Mouse (Mus musculus) MEL (cell line): ENCODE measurements at regions not wholly inside any gene's neighbourhood (a gene's known extent, or its start where the extent isn't known, plus 50 kb on each side); places are given as distances from the start of the nearest gene placed in this dataset.

ENCODE experiments used
- DNase-seq: peaks from one replicate; pipeline ENCODE4 v3.0.0; 2011; ENCODE audit warnings: low read depth, low spot score
- H3K27ac ChIP-seq: 2 replicates; pipeline ENCODE4 v1.5.1; 2012; ENCODE audit warnings: low read depth, mild to moderate bottlenecking, control low read depth, low read length, moderate library complexity; ENCODE audit not compliant: control insufficient read depth
- H3K27me3 ChIP-seq, 2 experiments: fragments of 150-350 bp in 1 of 2; sonication (generic) in 1 of 2; 2 replicates each; pipeline ENCODE4 v1.6.1; 2012; ENCODE audit warnings: low read length in 2 of 2, mild to moderate bottlenecking in 2 of 2, improper control_type of control experiment in 1 of 2, moderate library complexity in 1 of 2; ENCODE audit not compliant: insufficient read depth in 2 of 2, control insufficient read depth in 1 of 2
- H3K36me3 ChIP-seq, 2 experiments: 2 replicates each; pipeline ENCODE4 v1.6.1; 2012 to 2014; ENCODE audit warnings: low read length in 2 of 2, improper control_type of control experiment in 1 of 2, inconsistent platforms in 1 of 2, mild to moderate bottlenecking in 1 of 2; ENCODE audit not compliant: insufficient read depth in 2 of 2, control insufficient read depth in 1 of 2
- H3K4me1 ChIP-seq, 2 experiments: fragments of 150-350 bp in 1 of 2; sonication (generic) in 1 of 2; 2 replicates each; pipeline ENCODE4 v1.6.1; 2012; ENCODE audit warnings: low read length in 2 of 2, improper control_type of control experiment in 1 of 2, mild to moderate bottlenecking in 1 of 2; ENCODE audit not compliant: insufficient read depth in 2 of 2, control insufficient read depth in 1 of 2
- H3K4me3 ChIP-seq, 2 experiments: fragments of 150-350 bp in 1 of 2; sonication (generic) in 1 of 2; 2 replicates each; pipeline ENCODE4 v1.5.1; 2012; ENCODE audit warnings: low read depth in 2 of 2, low read length in 2 of 2, mild to moderate bottlenecking in 2 of 2, moderate library complexity in 2 of 2, control low read depth in 1 of 2, improper control_type of control experiment in 1 of 2; ENCODE audit not compliant: control insufficient read depth in 1 of 2, insufficient read depth in 1 of 2
- H3K79me2 ChIP-seq: 2 replicates; pipeline ENCODE4 v1.6.1; 2012; ENCODE audit warnings: mild to moderate bottlenecking, low read length, moderate library complexity; ENCODE audit not compliant: control insufficient read depth, poor library complexity, insufficient read depth
- H3K9ac ChIP-seq: 2 replicates; pipeline ENCODE4 v1.6.1; 2012; ENCODE audit warnings: low read depth, mild to moderate bottlenecking, control low read depth, low read length, moderate library complexity; ENCODE audit not compliant: control insufficient read depth, poor library complexity, severe bottlenecking
- H3K9me3 ChIP-seq: fragments of 150-350 bp; sonication (generic); replicated peaks from 2 replicates; pipeline ENCODE4 v1.6.1; 2012; ENCODE audit warnings: mild to moderate bottlenecking, low read length, improper control_type of control experiment, moderate library complexity; ENCODE audit not compliant: insufficient read depth
- CHD1 ChIP-seq: IDR thresholded peaks from 2 replicates; pipeline ENCODE4 v1.6.1; 2012; ENCODE audit warnings: low read depth, mild to moderate bottlenecking, inconsistent platforms, low read length, improper control_type of control experiment
- CHD2 ChIP-seq: IDR thresholded peaks from 2 replicates; pipeline ENCODE4 v1.6.1; 2011; ENCODE audit warnings: low read length, improper control_type of control experiment
- CTCF ChIP-seq, 3 experiments: IDR thresholded peaks in 2 of 3; conservative IDR thresholded peaks in 1 of 3; 2 replicates each; pipeline ENCODE4 v1.5.1; 2011 to 2012; ENCODE audit warnings: low read length in 3 of 3, low read depth in 2 of 3, mild to moderate bottlenecking in 2 of 3, improper control_type of control experiment in 1 of 3, inconsistent platforms in 1 of 3, mixed read lengths in 1 of 3, moderate library complexity in 1 of 3; ENCODE audit not compliant: control insufficient read depth in 1 of 3, insufficient read depth in 1 of 3, poor library complexity in 1 of 3, severe bottlenecking in 1 of 3
- ELF1 ChIP-seq: IDR thresholded peaks from 2 replicates; pipeline ENCODE4 v1.6.1; 2014; ENCODE audit warnings: low read depth, mild to moderate bottlenecking, inconsistent platforms, low read length, improper control_type of control experiment, moderate library complexity
- EP300 ChIP-seq, 2 experiments: IDR thresholded peaks; 2 replicates each; pipeline ENCODE4 v1.6.1; 2011; ENCODE audit warnings: improper control_type of control experiment in 2 of 2, low read length in 2 of 2, low read depth in 1 of 2, mild to moderate bottlenecking in 1 of 2
- ETS1 ChIP-seq: IDR thresholded peaks from 2 replicates; pipeline ENCODE4 v1.6.1; 2012; ENCODE audit warnings: low read depth, mild to moderate bottlenecking, inconsistent platforms, low read length, improper control_type of control experiment, moderate library complexity
- HCFC1 ChIP-seq: IDR thresholded peaks from 2 replicates; pipeline ENCODE4 v1.6.1; 2012; ENCODE audit warnings: low read depth, mild to moderate bottlenecking, inconsistent platforms, low read length, improper control_type of control experiment, moderate library complexity
- KAT2A ChIP-seq: conservative IDR thresholded peaks from 2 replicates; pipeline ENCODE4 v1.6.1; 2012; ENCODE audit warnings: low read depth, low read length, improper control_type of control experiment, inconsistent platforms
- MAFK ChIP-seq: IDR thresholded peaks from 2 replicates; pipeline ENCODE4 v1.6.1; 2011; ENCODE audit warnings: low read depth, mild to moderate bottlenecking, low read length, improper control_type of control experiment, borderline replicate concordance
- MEF2A ChIP-seq: IDR thresholded peaks from 2 replicates; pipeline ENCODE4 v1.6.1; 2014; ENCODE audit warnings: low read depth, mild to moderate bottlenecking, inconsistent platforms, low read length, improper control_type of control experiment; ENCODE audit not compliant: poor library complexity, insufficient replicate concordance, severe bottlenecking; ENCODE audit errors: extremely low read depth
- MXI1 ChIP-seq: IDR thresholded peaks from 2 replicates; pipeline ENCODE4 v1.6.1; 2011; ENCODE audit warnings: mild to moderate bottlenecking, low read depth, low read length, improper control_type of control experiment
- POLR2AphosphoS2 ChIP-seq: IDR thresholded peaks from 2 replicates; pipeline ENCODE4 v1.6.1; 2011; ENCODE audit warnings: low read length, improper control_type of control experiment
- RCOR1 ChIP-seq: IDR thresholded peaks from 2 replicates; pipeline ENCODE4 v1.6.1; 2012; ENCODE audit warnings: low read depth, mild to moderate bottlenecking, inconsistent platforms, low read length, improper control_type of control experiment
- SIN3A ChIP-seq: IDR thresholded peaks from 2 replicates; pipeline ENCODE4 v1.6.1; 2012; ENCODE audit warnings: low read length, improper control_type of control experiment, inconsistent platforms
- SMC3 ChIP-seq: IDR thresholded peaks from 2 replicates; pipeline ENCODE4 v1.6.1; 2011; ENCODE audit warnings: low read depth, low read length, improper control_type of control experiment
- TBP ChIP-seq: IDR thresholded peaks from 2 replicates; pipeline ENCODE4 v1.8.0; 2011; ENCODE audit warnings: low read depth, low read length, improper control_type of control experiment
- USF1 ChIP-seq: IDR thresholded peaks from 2 replicates; pipeline ENCODE4 v1.6.1; 2014; ENCODE audit warnings: low read depth, mild to moderate bottlenecking, inconsistent platforms, low read length, improper control_type of control experiment, moderate library complexity
- ZKSCAN1 ChIP-seq: IDR thresholded peaks from 2 replicates; pipeline ENCODE4 v1.6.1; 2012; ENCODE audit warnings: low read depth, mild to moderate bottlenecking, inconsistent platforms, low read length, improper control_type of control experiment, moderate library complexity

DNA sequence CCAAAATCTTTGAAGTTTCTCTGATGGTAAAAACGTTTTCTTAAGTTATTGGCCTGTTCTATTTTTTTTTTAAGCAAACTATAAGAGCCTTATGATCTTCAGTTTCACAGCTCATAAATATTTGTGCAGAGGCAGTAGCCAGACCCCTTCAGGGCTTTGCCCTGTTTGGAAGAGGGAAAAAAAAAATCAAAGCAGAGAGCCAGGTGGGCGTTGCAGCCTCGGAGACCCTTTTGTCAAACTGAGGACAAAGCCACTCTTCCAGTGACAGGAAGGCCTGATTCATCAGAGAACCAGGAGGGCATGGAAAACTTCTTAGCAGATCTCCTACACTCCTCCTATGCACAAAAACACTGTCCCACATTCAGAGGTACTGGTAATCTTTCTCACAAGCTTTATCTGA is 99.4 kb upstream of the Castor2 start:
- no peaks in the 10 kb centered on the region for H3K27me3 ChIP-seq
- H3K9ac ChIP-seq: no peak overlapping the region
- no peaks in the 10 kb centered on the region for H3K79me2 ChIP-seq
- TF ChIP-seq USF1: no peak
- TF ChIP-seq MAFK: no peak
- TF ChIP-seq POLR2AphosphoS2: no peak
- TF ChIP-seq TBP: no peak
- no peak for TF ChIP-seq EP300 (IDR thresholded peaks at IDR 0.05; ENCODE audit: low read depth in 1 of 2, low read length in 2 of 2)
- TF ChIP-seq CHD2: no peak
- no peak for TF ChIP-seq HCFC1
- TF ChIP-seq CHD1: no peak
- TF ChIP-seq MEF2A: no peak
- TF ChIP-seq SIN3A: no peak
- TF ChIP-seq MXI1: no peak
- no peak for TF ChIP-seq SMC3
- no peak for TF ChIP-seq ELF1
- TF ChIP-seq ZKSCAN1: no peak
- no peak for TF ChIP-seq ETS1
- no peak for TF ChIP-seq CTCF (IDR thresholded peaks at IDR 0.05 in 2 of 3, conservative IDR thresholded peaks at IDR 0.05 in 1 of 3; ENCODE audit: control insufficient read depth in 1 of 3, insufficient read depth in 1 of 3, low read depth in 2 of 3, low read length in 3 of 3, poor library complexity in 1 of 3, severe bottlenecking in 1 of 3)
- H3K4me3 ChIP-seq: no peak overlapping the region
- no peak overlapping the region for H3K27ac ChIP-seq
- no peaks in the 10 kb centered on the region for H3K4me1 ChIP-seq
- H3K9me3 ChIP-seq: no peaks in the 10 kb centered on the region
- H3K36me3 ChIP-seq: no peaks in the 10 kb centered on the region
- DNase-seq: no peak

DNA sequence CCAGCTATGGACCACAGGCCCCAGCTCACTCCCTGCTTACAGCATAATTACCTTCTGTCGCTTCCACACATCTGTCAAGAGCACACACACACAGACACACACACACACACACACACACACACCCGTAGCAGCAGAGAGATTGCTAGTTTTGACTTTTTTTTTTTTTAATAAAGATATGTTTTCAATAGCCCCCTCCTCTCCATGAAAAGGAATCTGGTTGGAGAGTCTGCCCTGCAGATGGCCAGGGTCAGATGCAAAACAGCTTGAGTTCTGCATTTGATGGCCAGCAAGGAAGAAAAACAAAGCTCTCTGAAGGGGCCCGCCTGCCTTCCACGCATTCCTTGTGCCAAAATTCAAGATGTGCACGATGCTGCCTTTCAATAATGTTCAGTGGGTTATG is 99.8 kb upstream of the Castor2 start:
- H3K36me3 ChIP-seq: no peaks in the 10 kb centered on the region
- no peak overlapping the region for H3K9ac ChIP-seq
- H3K27me3 ChIP-seq: no peaks in the 10 kb centered on the region
- DNase-seq: no peak
- no peak overlapping the region for H3K27ac ChIP-seq
- no peaks in the 10 kb centered on the region for H3K9me3 ChIP-seq
- H3K4me3 ChIP-seq: no peak overlapping the region
- H3K4me1 ChIP-seq: no peaks in the 10 kb centered on the region
- no peaks in the 10 kb centered on the region for H3K79me2 ChIP-seq
- TF ChIP-seq RCOR1: no peak
- TF ChIP-seq ELF1: no peak
- no peak for TF ChIP-seq KAT2A
- TF ChIP-seq MXI1: no peak
